Mouse (Mus musculus): ENCODE data around the gene Kifc3. TPM values are rescaled to one million over a fixed set of nuclear protein-coding genes. Genes with fewer than 3 reads are reported as not detected.

Kifc3 gene
- polyA plus RNA-seq, 1 experiment from 2014 or later = 21.6 TPM

GRCm38 (mm10) chr8:95058661-95059060, 144.0 kb downstream of the Kifc3 start:
- no peaks in the 10 kb centered on the region for H3K36me3 ChIP-seq (ENCODE audit: control insufficient read depth, insufficient read depth, low read length)
- H3K4me3 ChIP-seq (ENCODE audit: low read depth, low read length) = no peak overlapping the region
- no peak for ATAC-seq (replicated peaks; ENCODE audit: low FRiP score, low TSS enrichment, low read depth)
- H3K9me3 ChIP-seq (ENCODE audit: control insufficient read depth, low read length) = no peaks in the 10 kb centered on the region
- no peaks in the 10 kb centered on the region for H3K27me3 ChIP-seq (replicated peaks; ENCODE audit: control insufficient read depth, insufficient read depth, low read length)
- H3K4me2 ChIP-seq (ENCODE audit: low read length) = no peak overlapping the region
- H3K9ac ChIP-seq (ENCODE audit: low read length) = no peak overlapping the region
- no peaks in the 10 kb centered on the region for H3K4me1 ChIP-seq (replicated peaks; ENCODE audit: control insufficient read depth, insufficient read depth, low read length)
- no peak overlapping the region for H3K27ac ChIP-seq (ENCODE audit: low read depth)
- DNase-seq (ENCODE audit: low spot score) = no peak
- WGBS = 78% methylated on average over 6 of the region's 6 CpGs

- no peaks in the 10 kb centered on the region for H3K27me3 ChIP-seq (replicated peaks; ENCODE audit: control insufficient read depth, insufficient read depth, low read length)
- ATAC-seq (replicated peaks; ENCODE audit: low FRiP score, low TSS enrichment, low read depth) (no peak), DNase-seq (ENCODE audit: low spot score) (no peak)
- WGBS = 73% methylated on average over 5 of the region's 5 CpGs
- H3K9me3 ChIP-seq (ENCODE audit: control insufficient read depth, low read length) = no peaks in the 10 kb centered on the region
- no peak overlapping the region for H3K4me3 ChIP-seq (ENCODE audit: low read depth, low read length)
- no peaks in the 10 kb centered on the region for H3K36me3 ChIP-seq (ENCODE audit: control insufficient read depth, insufficient read depth, low read length)
- no peaks in the 10 kb centered on the region for H3K4me1 ChIP-seq (replicated peaks; ENCODE audit: control insufficient read depth, insufficient read depth, low read length)
- no peak overlapping the region for H3K4me2 ChIP-seq (ENCODE audit: low read length)
- H3K27ac ChIP-seq (ENCODE audit: low read depth) = no peak overlapping the region
- H3K9ac ChIP-seq (ENCODE audit: low read length) = no peak overlapping the region
Observed at GRCm38 (mm10) chr8:95056414-95056813, 146.2 kb downstream of the Kifc3 start.

DNA sequence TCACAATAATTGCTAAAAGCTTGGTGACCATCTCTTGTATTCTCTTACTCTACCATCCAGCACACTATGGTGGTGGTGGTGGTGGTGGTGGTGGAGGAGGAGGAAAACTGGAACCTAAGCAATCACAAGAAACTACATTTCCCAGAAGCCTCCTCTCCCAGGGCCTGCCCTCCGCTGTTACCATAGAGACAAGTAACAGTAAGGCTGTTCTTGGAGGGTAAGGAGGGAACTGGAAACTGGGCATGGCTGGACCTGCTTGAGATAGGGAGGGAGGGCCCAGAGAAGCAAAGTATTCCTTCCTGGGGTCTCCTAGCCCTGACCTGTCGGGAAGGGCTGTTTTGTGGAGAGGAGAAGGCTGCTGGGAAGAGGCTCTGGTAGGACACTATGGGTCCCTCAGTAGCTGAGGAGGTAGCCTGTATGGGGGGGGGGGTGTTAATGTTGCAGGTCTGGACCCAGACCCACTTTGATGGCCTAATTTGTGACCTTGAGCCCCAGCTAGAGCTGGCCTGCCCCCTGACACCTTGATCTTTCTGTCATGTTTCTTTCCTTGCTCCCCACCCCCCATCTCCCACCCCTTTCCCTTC, 147.6 kb downstream of the Kifc3 start, which contains the start of gene Drc7:
Drc7 (plus strand) TSS at position 177 of the 584 bp plus-strand sequence.
- Histone ChIP-seq H3K9ac (ENCODE audit: low read length) (no peak within 1 kb of the TSS), H3K4me2 (ENCODE audit: low read length) (no peak within 1 kb of the TSS), H3K4me3 (ENCODE audit: low read depth, low read length) (no peak within 1 kb of the TSS), H3K36me3 (ENCODE audit: control insufficient read depth, insufficient read depth, low read length) (no peaks in the 10 kb centered on the region), H3K27me3 (replicated peaks; ENCODE audit: control insufficient read depth, insufficient read depth, low read length) (no peaks in the 10 kb centered on the region), H3K4me1 (replicated peaks; ENCODE audit: control insufficient read depth, insufficient read depth, low read length) (no peaks in the 10 kb centered on the region), H3K27ac (ENCODE audit: low read depth) (no peak within 1 kb of the TSS), H3K9me3 (ENCODE audit: control insufficient read depth, low read length) (no peaks in the 10 kb centered on the region)
- no peak for DNase-seq (ENCODE audit: low spot score)
- 18% methylated on average over 2 of the region's 2 CpGs for WGBS
- no peak for ATAC-seq (replicated peaks; ENCODE audit: low FRiP score, low TSS enrichment, low read depth)

GRCm38 (mm10) chr8:95054438-95054837, 148.2 kb downstream of the Kifc3 start:
- Histone ChIP-seq H3K9ac (ENCODE audit: low read length) (no peak overlapping the region), H3K9me3 (ENCODE audit: control insufficient read depth, low read length) (no peaks in the 10 kb centered on the region), H3K4me3 (ENCODE audit: low read depth, low read length) (no peak overlapping the region), H3K27ac (ENCODE audit: low read depth) (no peak overlapping the region), H3K36me3 (ENCODE audit: control insufficient read depth, insufficient read depth, low read length) (no peaks in the 10 kb centered on the region), H3K27me3 (replicated peaks; ENCODE audit: control insufficient read depth, insufficient read depth, low read length) (no peaks in the 10 kb centered on the region), H3K4me1 (replicated peaks; ENCODE audit: control insufficient read depth, insufficient read depth, low read length) (no peaks in the 10 kb centered on the region), H3K4me2 (ENCODE audit: low read length) (no peak overlapping the region)
- ATAC-seq (replicated peaks; ENCODE audit: low FRiP score, low TSS enrichment, low read depth) (no peak), DNase-seq (ENCODE audit: low spot score) (no peak)
- WGBS = 68% methylated on average over 6 of the region's 6 CpGs

Other genes starting within 250 kb of the Kifc3 start
- gene Adgrg1, start 228.1 kb downstream of the Kifc3 start, polyA plus RNA-seq (2014; fragmentation: Nextera tagmentation; extraction: Ambion mirVana) = 23.6 and 26.5 TPM in 2 replicates
- gene Adgrg3, start 185.1 kb downstream of the Kifc3 start, polyA plus RNA-seq (2014; fragmentation: Nextera tagmentation; extraction: Ambion mirVana) = 3.2 and 3.6 TPM in 2 replicates
- not detected in 2 replicates for gene Drc7, start 147.7 kb downstream of the Kifc3 start, polyA plus RNA-seq (2014; fragmentation: Nextera tagmentation; extraction: Ambion mirVana)
- 18.5 and 20.5 TPM in 2 replicates for gene Katnb1, start 121.6 kb downstream of the Kifc3 start, polyA plus RNA-seq (2014; fragmentation: Nextera tagmentation; extraction: Ambion mirVana)
- 0.30 and 0.81 TPM in 2 replicates for gene Cngb1, start 103.8 kb upstream of the Kifc3 start, polyA plus RNA-seq (2014; fragmentation: Nextera tagmentation; extraction: Ambion mirVana)
- not detected in 2 replicates for gene Tepp, start 107.8 kb upstream of the Kifc3 start, polyA plus RNA-seq (2014; fragmentation: Nextera tagmentation; extraction: Ambion mirVana)
- 7.7 and 8.2 TPM in 2 replicates for gene Zfp319, start 129.1 kb upstream of the Kifc3 start, polyA plus RNA-seq (2014; fragmentation: Nextera tagmentation; extraction: Ambion mirVana)
- 39.0 and 41.6 TPM in 2 replicates for gene Usb1, start 129.5 kb upstream of the Kifc3 start, polyA plus RNA-seq (2014; fragmentation: Nextera tagmentation; extraction: Ambion mirVana)
- gene Mmp15, start 149.5 kb upstream of the Kifc3 start, polyA plus RNA-seq (2014; fragmentation: Nextera tagmentation; extraction: Ambion mirVana) = 21.4 and 22.2 TPM in 2 replicates
- 157 and 159 TPM in 2 replicates for gene Cfap20, start 232.1 kb upstream of the Kifc3 start, polyA plus RNA-seq (2014; fragmentation: Nextera tagmentation; extraction: Ambion mirVana)

Data from intestine, embryonic 14.5 days (tissue).